In the genomic region with DNA sequence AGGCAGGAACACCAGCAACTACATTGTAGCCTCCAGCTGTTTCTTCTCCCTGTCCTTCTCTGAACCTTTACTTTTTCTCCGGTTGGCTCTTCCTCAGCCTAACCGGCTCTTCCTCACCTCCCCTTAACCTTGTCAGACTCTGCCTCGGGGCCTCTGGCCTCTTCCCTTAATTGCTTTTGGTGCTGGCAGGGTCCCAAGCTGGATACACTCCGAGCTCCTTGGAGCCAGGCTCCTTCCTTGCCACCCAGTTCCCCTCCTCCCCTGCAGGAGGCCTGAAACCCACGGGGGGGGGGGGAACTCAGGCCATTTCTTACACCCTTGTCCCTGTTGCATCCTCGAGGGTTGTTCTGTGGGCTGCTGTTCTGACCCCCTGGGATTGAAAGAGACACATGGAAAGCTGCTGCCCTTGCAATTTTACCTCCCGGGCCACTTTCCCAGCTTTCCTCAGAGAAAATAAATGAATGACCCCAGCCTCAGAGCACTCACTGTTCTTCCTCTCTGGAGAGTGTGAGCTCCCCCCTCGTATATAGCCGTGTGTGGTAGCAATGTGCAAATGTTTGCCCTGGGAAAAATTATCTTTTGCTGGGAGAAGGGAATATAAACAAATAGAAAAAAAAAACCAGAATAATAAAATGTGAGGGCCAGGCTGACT, we compare ENCODE assay signal across 9 mouse cellular contexts. TPM values are rescaled to one million over a fixed set of nuclear protein-coding genes. Genes with fewer than 3 reads are reported as not detected.
A peak's percentile ranks its signal among the peaks of the same experiment; 100 is the strongest.
DNase-seq lines count a peak whose midpoint lies in the region; ATAC-seq and TF ChIP-seq lines count a peak whose summit lies in the region.
"Had no signal": no experiment of that assay in that cellular context is flagged by ENCODE, and none has a peak within 500 bp of the region (broad histone marks: within the 10 kb centered on the region; RNA-seq: fewer than 3 reads in every experiment).

No protein-coding gene starts in this region.

- H3K4me1 ChIP-seq in stomach, embryonic 14.5 days (ENCODE audit: control insufficient read depth, insufficient read depth, low read length) = peaks cover 14% of the 10 kb centered on the region; the same call in 1 of the 2 replicates
- H3K4me1 ChIP-seq in stomach, postnatal 0 days (replicated peaks; ENCODE audit: control insufficient read depth, insufficient read depth) = peaks cover 6% of the 10 kb centered on the region; the same call in 1 of the 2 replicates
- H3K4me1 ChIP-seq in forebrain, postnatal 0 days (ENCODE audit: insufficient read depth) = peaks cover 11% of the 10 kb centered on the region

- TF ChIP-seq CTCF in stomach, postnatal 0 days (IDR thresholded peaks at IDR 0.05; ENCODE audit: low read depth) = no peak
- 0 out of 2 replicates have a peak, but pooled peaks have one; percentile 10 for TF ChIP-seq CTCF in forebrain, postnatal 0 days (IDR thresholded peaks at IDR 0.05; ENCODE audit: low read depth)

- no peak overlapping the region; the same call in 1 of the 2 replicates for H3K4me3 ChIP-seq in stomach, embryonic 14.5 days (ENCODE audit: low read depth, low read length)
- no peak overlapping the region for H3K4me3 ChIP-seq in stomach, postnatal 0 days (ENCODE audit: low read depth, low read length)
- peak overlapping the region; percentile 84 for H3K4me3 ChIP-seq in forebrain, postnatal 0 days (ENCODE audit: low read depth, low read length)

- no peak for TF ChIP-seq EP300 in stomach, postnatal 0 days (optimal IDR thresholded peaks at IDR 0.05)

- DNase-seq in stomach, postnatal 0 days (ENCODE audit: low spot score) = no peak
- no peak for DNase-seq in forebrain, postnatal 0 days
- DNase-seq in kidney, postnatal 4 days = peak; percentile 35 to 44
- DNase-seq in testis, postnatal 14 days (ENCODE audit: low spot score) = peak; percentile 45
- no peak for DNase-seq in heart, adult 8-10 months (ENCODE audit: low spot score)
- DNase-seq in frontal cortex, postnatal 25 days (ENCODE audit: low spot score in 2 of 2) = no peak
- DNase-seq in thymus, postnatal 10 days (ENCODE audit: low spot score in 2 of 2) = no peak
- DNase-seq: lung, postnatal 10 days had no signal

- H3K9ac ChIP-seq in stomach, embryonic 14.5 days (replicated peaks; ENCODE audit: low read depth, low read length) = no peak overlapping the region
- H3K9ac ChIP-seq in stomach, postnatal 0 days (ENCODE audit: low read length) = no peak overlapping the region
- H3K9ac ChIP-seq in forebrain, postnatal 0 days = peak overlapping the region; percentile 94

- H3K27me3 ChIP-seq in stomach, embryonic 14.5 days (ENCODE audit: control insufficient read depth, insufficient read depth, low read length) = peaks cover 9% of the 10 kb centered on the region; the same call in 1 of the 2 replicates
- peaks cover 4% of the 10 kb centered on the region for H3K27me3 ChIP-seq in stomach, postnatal 0 days (ENCODE audit: control insufficient read depth, insufficient read depth, low read length)
- no peaks in the 10 kb centered on the region for H3K27me3 ChIP-seq in forebrain, postnatal 0 days (ENCODE audit: insufficient read depth, low read length)

- H3K4me2 ChIP-seq in stomach, embryonic 14.5 days (replicated peaks; ENCODE audit: low read depth, low read length) = peak overlapping the region; percentile 97
- H3K4me2 ChIP-seq in stomach, postnatal 0 days (replicated peaks; ENCODE audit: low read depth) = no peak overlapping the region
- H3K4me2 ChIP-seq in forebrain, postnatal 0 days (ENCODE audit: low read depth) = peak overlapping the region; percentile 83

- no peak overlapping the region for H3K27ac ChIP-seq in stomach, embryonic 14.5 days (ENCODE audit: low read length)
- H3K27ac ChIP-seq in stomach, postnatal 0 days (replicated peaks) = no peak overlapping the region
- peak overlapping the region; percentile 97 for H3K27ac ChIP-seq in forebrain, postnatal 0 days (ENCODE audit: low read depth, low read length)

- no peaks in the 10 kb centered on the region for H3K9me3 ChIP-seq in stomach, embryonic 14.5 days (ENCODE audit: control insufficient read depth, low read depth, low read length)
- H3K9me3 ChIP-seq in stomach, postnatal 0 days (ENCODE audit: control insufficient read depth, low read length) = no peaks in the 10 kb centered on the region
- H3K9me3 ChIP-seq in forebrain, postnatal 0 days (ENCODE audit: low read length) = no peaks in the 10 kb centered on the region

- 2% methylated on average over 9 of the region's 9 CpGs for WGBS in stomach, embryonic 14.5 days
- WGBS in stomach, postnatal 0 days = 3% methylated on average over 9 of the region's 9 CpGs
- 3% methylated on average over 9 of the region's 9 CpGs for WGBS in forebrain, postnatal 0 days

- H3K36me3 ChIP-seq in stomach, embryonic 14.5 days (ENCODE audit: control insufficient read depth, insufficient read depth, low read length) = no peaks in the 10 kb centered on the region
- no peaks in the 10 kb centered on the region for H3K36me3 ChIP-seq in stomach, postnatal 0 days (ENCODE audit: control insufficient read depth, insufficient read depth, low read length)
- H3K36me3 ChIP-seq in forebrain, postnatal 0 days (ENCODE audit: insufficient read depth) = no peaks in the 10 kb centered on the region; the same call in 1 of the 2 replicates

- ATAC-seq in stomach, embryonic 14.5 days (ENCODE audit: insufficient number of reproducible peaks, insufficient read depth, low FRiP score, low read depth) = no peak
- no peak for ATAC-seq in stomach, postnatal 0 days (ENCODE audit: low FRiP score, low TSS enrichment)
- ATAC-seq in forebrain, postnatal 0 days = no peak

RNA-seq across cellular contexts. Expression of gene Cacng4, which starts 1.2 kb away (rescaled TPM):
- 7.7 and 7.9 TPM in 2 replicates for polyA plus RNA-seq in stomach, embryonic 14.5 days (2014; fragmentation: Nextera tagmentation; extraction: Ambion mirVana)
- 1.3 TPM in 2 replicates for polyA plus RNA-seq in stomach, postnatal 0 days (2015; fragmentation: Nextera tagmentation; extraction: Ambion mirVana)
- 80.9 and 91.7 TPM in 2 replicates for total RNA-seq in forebrain, postnatal 0 days (2014; rRNA removed)
- polyA plus RNA-seq in forebrain, postnatal 0 days (2015; fragmentation: Nextera tagmentation; extraction: Ambion mirVana) = 44.6 and 57.7 TPM in 2 replicates
- total RNA-seq in heart, adult 8-10 months (2022) = not detected

Comparison
In these comparisons a context has a peak if more than half of its experiments do, and no peak if none do; other contexts are left out.
1. DNase-seq: peak in kidney, postnatal 4 days (2 of 2) and testis, postnatal 14 days (single experiment); none in stomach, postnatal 0 days (single experiment), forebrain, postnatal 0 days (single experiment), heart, adult 8-10 months (single experiment), frontal cortex, postnatal 25 days (0 of 2) and thymus, postnatal 10 days (0 of 2).